Mouse (Mus musculus) kidney, adult 2 months (tissue): ENCODE data around the gene Fam3b.

Experiments used
- CTCF ChIP-seq: fragments of 200-500 bp; conservative IDR thresholded peaks from 2 replicates; pipeline ENCODE4 v1.5.1; 2011; ENCODE audit warnings: low read depth, mild to moderate bottlenecking, control low read depth, low read length, moderate library complexity, mixed read lengths; ENCODE audit not compliant: insufficient read depth, insufficient read length
- POLR2A ChIP-seq: fragments of 200-500 bp; IDR thresholded peaks from one replicate; pipeline ENCODE4 v1.6.1; 2011; ENCODE audit warnings: low read depth, low read length, control low read depth

DNA sequence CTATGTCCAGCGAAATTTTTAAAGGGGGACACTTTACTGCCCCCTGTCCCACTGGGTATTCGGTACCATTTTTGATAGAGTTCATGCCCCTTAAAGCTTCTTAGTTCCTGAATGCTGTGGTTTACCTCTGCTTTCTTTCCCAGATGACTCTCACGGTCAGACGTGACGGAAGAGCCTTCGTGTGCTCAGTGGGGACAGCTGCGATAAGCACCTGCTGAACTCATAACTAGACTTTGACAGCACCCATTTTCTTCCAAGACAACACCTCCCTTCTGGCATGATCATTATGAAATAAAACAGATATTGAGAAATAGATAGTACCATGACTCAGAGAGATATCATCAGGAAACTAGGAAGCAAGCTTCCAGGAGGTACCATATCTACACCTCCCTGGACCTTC is 15.2 kb downstream of the Fam3b start:
- TF ChIP-seq CTCF (no peak), POLR2A (no peak)
